Mouse (Mus musculus): ENCODE measurements around the gene Prmt3. TPM values are rescaled to one million over a fixed set of nuclear protein-coding genes. Genes with fewer than 3 reads are reported as not detected.

The Prmt3 gene
- total and polyA plus RNA-seq, 2 experiments from 2014 or later = 40.4 to 51.2 TPM

DNA sequence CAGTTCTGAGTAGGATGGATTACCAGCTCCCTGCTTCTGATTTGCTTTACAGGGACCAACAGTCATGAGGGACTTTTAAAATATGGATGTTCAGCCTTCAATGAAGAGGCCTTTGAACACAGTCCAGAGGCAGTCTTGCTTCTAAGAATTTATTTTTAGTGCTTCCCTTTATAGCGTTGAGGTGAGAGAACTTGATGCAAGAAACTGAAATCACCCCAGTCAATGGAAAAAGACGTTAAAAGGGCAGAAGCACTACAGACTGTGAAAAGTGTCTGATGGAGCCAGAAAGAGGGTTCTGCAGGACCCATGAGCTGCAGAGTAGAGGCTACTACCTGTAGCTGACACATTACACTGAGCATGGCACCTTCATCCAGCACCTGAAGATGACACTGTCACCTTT is 43.9 kb downstream of the Prmt3 start:
- no peaks in the 10 kb centered on the region for H3K4me1 ChIP-seq (ENCODE audit: insufficient read depth, low read length)
- ATAC-seq = no peak
- H3K4me3 ChIP-seq (ENCODE audit: low read length) = no peak overlapping the region
- no peaks in the 10 kb centered on the region for H3K9me3 ChIP-seq (ENCODE audit: low read length)
- H3K9ac ChIP-seq (replicated peaks; ENCODE audit: low read length) = no peak overlapping the region
- H3K27ac ChIP-seq = no peak overlapping the region
- no peak overlapping the region for H3K4me2 ChIP-seq (ENCODE audit: low read depth, low read length)
- WGBS = 73% methylated on average over 2 of the region's 2 CpGs
- no peaks in the 10 kb centered on the region for H3K27me3 ChIP-seq (ENCODE audit: insufficient read depth, low read length)
- no peak for DNase-seq (ENCODE audit: low spot score)
- TF ChIP-seq CTCF (IDR thresholded peaks at IDR 0.05; ENCODE audit: low read depth) = no peak
- peaks cover 8% of the 10 kb centered on the region; the same call in 1 of the 2 replicates for H3K36me3 ChIP-seq (ENCODE audit: insufficient read depth, low read length)

DNA sequence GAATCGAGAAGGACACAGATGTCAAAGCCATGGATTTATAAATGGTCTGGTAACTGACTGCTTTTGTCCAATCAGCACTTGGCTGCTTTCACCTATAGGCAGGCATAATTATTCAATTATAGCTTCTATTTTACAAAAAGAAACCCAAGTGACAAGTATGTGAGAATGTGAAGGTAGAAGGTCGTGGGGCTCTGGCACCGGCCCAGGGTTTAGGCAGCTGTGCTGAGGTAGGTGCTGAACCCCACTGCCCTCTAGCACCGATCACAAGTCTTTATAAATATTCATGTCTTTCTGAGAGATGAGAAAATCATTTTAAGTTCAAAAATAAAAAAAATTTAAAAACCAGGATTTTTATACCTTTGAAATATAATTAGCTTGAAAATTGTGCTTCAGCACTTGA is 45.4 kb downstream of the Prmt3 start:
- Histone ChIP-seq H3K9me3 (ENCODE audit: low read length) (no peaks in the 10 kb centered on the region), H3K36me3 (ENCODE audit: insufficient read depth, low read length) (peaks cover 9% of the 10 kb centered on the region; the same call in 1 of the 2 replicates), H3K4me1 (ENCODE audit: insufficient read depth, low read length) (no peaks in the 10 kb centered on the region), H3K27ac (no peak overlapping the region), H3K4me3 (ENCODE audit: low read length) (no peak overlapping the region), H3K4me2 (ENCODE audit: low read depth, low read length) (no peak overlapping the region), H3K9ac (replicated peaks; ENCODE audit: low read length) (no peak overlapping the region), H3K27me3 (ENCODE audit: insufficient read depth, low read length) (no peaks in the 10 kb centered on the region)
- WGBS = 59% methylated on average over 4 of the region's 4 CpGs
- DNase-seq (ENCODE audit: low spot score) = no peak
- TF ChIP-seq CTCF (IDR thresholded peaks at IDR 0.05; ENCODE audit: low read depth) = no peak
- ATAC-seq = no peak

DNA sequence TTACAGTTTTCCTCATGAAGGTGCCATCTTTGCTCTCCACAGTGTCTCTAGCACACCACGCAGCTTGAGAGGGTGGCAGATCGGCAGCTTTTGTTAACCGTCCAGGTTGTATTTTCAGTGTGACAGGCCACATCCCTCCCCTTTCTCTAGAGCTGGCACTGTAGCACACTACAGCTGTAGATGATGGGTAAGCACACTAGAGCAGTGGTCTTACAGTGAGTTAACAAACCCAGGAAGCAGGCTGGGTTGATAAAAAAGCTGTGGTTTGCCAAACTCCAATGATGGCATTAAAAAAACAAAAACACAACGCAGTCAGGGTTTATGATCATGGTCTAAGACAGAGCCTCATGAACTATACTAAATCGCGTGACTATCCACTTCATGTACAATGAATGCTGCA is 45.9 kb downstream of the Prmt3 start:
- TF ChIP-seq CTCF (IDR thresholded peaks at IDR 0.05; ENCODE audit: low read depth) = no peak
- DNase-seq (ENCODE audit: low spot score) (no peak), ATAC-seq (no peak)
- Histone ChIP-seq H3K4me3 (ENCODE audit: low read length) (no peak overlapping the region), H3K9me3 (ENCODE audit: low read length) (no peaks in the 10 kb centered on the region), H3K36me3 (ENCODE audit: insufficient read depth, low read length) (peaks cover 9% of the 10 kb centered on the region; the same call in 1 of the 2 replicates), H3K27ac (no peak overlapping the region), H3K4me2 (ENCODE audit: low read depth, low read length) (no peak overlapping the region), H3K9ac (replicated peaks; ENCODE audit: low read length) (no peak overlapping the region), H3K4me1 (ENCODE audit: insufficient read depth, low read length) (no peaks in the 10 kb centered on the region), H3K27me3 (ENCODE audit: insufficient read depth, low read length) (no peaks in the 10 kb centered on the region)
- WGBS = 86% methylated on average over 6 of the region's 6 CpGs

DNA sequence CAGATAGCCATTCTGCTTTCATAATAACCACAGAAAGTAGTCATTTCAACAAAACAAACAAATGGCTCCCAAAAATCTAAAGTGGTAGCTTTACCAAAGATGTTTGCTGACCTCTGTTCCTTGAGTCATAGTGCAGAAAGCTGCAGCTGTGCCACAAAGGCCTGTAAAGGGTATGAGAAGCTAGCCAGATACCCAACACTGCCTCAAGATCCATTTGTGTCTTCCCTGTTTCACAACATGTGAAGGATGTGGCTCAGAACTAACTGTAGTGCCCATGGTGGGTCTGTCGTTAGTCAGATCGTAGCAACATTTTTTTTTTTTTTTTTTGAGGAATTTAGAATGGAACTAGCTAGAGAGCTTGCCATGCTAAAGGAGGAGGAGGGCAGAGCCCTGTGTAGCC is 46.4 kb downstream of the Prmt3 start:
- H3K27ac ChIP-seq = no peak overlapping the region
- no peak for DNase-seq (ENCODE audit: low spot score)
- H3K4me3 ChIP-seq (ENCODE audit: low read length) = no peak overlapping the region
- no peaks in the 10 kb centered on the region for H3K4me1 ChIP-seq (ENCODE audit: insufficient read depth, low read length)
- no peaks in the 10 kb centered on the region for H3K27me3 ChIP-seq (ENCODE audit: insufficient read depth, low read length)
- no peak overlapping the region for H3K4me2 ChIP-seq (ENCODE audit: low read depth, low read length)
- H3K9ac ChIP-seq (replicated peaks; ENCODE audit: low read length) = no peak overlapping the region
- TF ChIP-seq CTCF (IDR thresholded peaks at IDR 0.05; ENCODE audit: low read depth) = no peak
- peaks cover 14% of the 10 kb centered on the region for H3K36me3 ChIP-seq (ENCODE audit: insufficient read depth, low read length)
- H3K9me3 ChIP-seq (ENCODE audit: low read length) = no peaks in the 10 kb centered on the region
- no peak for ATAC-seq
- 74% methylated on average over 2 of the region's 2 CpGs for WGBS

DNA sequence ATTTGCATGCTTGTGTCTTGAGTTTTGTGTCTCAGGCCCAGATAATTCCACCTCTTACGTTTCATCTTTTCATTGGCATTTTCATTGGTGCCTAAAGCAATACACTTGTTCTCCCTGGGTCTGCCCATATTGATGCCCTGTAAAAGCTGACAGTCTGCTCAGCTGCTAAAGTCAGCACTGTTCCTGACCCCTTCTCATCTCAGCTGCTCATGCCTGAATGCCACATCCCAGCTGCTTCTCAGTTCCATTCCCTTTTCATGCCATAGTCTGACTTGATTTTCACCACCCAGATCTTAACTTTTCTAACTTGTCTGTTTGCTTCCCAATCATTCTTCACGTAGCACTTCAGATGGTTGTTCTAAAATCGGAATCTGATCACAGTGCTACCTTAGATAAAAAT is 47.3 kb downstream of the Prmt3 start:
- Histone ChIP-seq H3K4me3 (ENCODE audit: low read length) (no peak overlapping the region), H3K9ac (replicated peaks; ENCODE audit: low read length) (no peak overlapping the region), H3K36me3 (ENCODE audit: insufficient read depth, low read length) (peaks cover 20% of the 10 kb centered on the region), H3K9me3 (ENCODE audit: low read length) (no peaks in the 10 kb centered on the region), H3K4me1 (ENCODE audit: insufficient read depth, low read length) (no peaks in the 10 kb centered on the region), H3K4me2 (ENCODE audit: low read depth, low read length) (no peak overlapping the region), H3K27ac (no peak overlapping the region), H3K27me3 (ENCODE audit: insufficient read depth, low read length) (no peaks in the 10 kb centered on the region)
- 88% methylated on average over 3 of the region's 3 CpGs for WGBS
- ATAC-seq = no peak
- no peak for TF ChIP-seq CTCF (IDR thresholded peaks at IDR 0.05; ENCODE audit: low read depth)
- no peak for DNase-seq (ENCODE audit: low spot score)

DNA sequence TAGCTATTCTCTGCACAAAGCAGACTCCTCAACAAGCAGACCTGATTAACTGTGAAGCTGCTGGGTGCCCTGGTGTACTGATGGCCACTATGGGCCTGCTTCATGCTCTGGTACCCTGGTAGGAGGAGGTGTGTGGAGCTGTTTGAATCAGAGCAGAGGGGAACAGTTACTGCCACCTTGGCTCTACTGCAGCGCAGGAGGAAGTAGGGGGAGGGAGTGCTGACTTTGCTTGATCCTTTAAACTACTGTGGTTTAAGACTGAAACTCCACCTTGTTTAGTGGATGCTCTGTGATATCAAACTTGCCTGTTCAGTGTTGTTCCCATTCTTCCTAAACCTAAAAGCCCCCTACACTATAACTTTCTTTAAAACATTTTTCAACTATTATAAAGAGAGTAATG is 49.8 kb downstream of the Prmt3 start:
- ATAC-seq (no peak), DNase-seq (ENCODE audit: low spot score) (no peak)
- WGBS = 92% methylated on average over 1 of the region's 1 CpGs
- no peak overlapping the region for H3K9ac ChIP-seq (replicated peaks; ENCODE audit: low read length)
- TF ChIP-seq CTCF (IDR thresholded peaks at IDR 0.05; ENCODE audit: low read depth) = no peak
- H3K4me1 ChIP-seq (ENCODE audit: insufficient read depth, low read length) = no peaks in the 10 kb centered on the region
- peaks cover 18% of the 10 kb centered on the region for H3K36me3 ChIP-seq (ENCODE audit: insufficient read depth, low read length)
- H3K9me3 ChIP-seq (ENCODE audit: low read length) = no peaks in the 10 kb centered on the region
- no peak overlapping the region for H3K4me3 ChIP-seq (ENCODE audit: low read length)
- H3K4me2 ChIP-seq (ENCODE audit: low read depth, low read length) = no peak overlapping the region
- H3K27me3 ChIP-seq (ENCODE audit: insufficient read depth, low read length) = no peaks in the 10 kb centered on the region
- no peak overlapping the region for H3K27ac ChIP-seq

DNA sequence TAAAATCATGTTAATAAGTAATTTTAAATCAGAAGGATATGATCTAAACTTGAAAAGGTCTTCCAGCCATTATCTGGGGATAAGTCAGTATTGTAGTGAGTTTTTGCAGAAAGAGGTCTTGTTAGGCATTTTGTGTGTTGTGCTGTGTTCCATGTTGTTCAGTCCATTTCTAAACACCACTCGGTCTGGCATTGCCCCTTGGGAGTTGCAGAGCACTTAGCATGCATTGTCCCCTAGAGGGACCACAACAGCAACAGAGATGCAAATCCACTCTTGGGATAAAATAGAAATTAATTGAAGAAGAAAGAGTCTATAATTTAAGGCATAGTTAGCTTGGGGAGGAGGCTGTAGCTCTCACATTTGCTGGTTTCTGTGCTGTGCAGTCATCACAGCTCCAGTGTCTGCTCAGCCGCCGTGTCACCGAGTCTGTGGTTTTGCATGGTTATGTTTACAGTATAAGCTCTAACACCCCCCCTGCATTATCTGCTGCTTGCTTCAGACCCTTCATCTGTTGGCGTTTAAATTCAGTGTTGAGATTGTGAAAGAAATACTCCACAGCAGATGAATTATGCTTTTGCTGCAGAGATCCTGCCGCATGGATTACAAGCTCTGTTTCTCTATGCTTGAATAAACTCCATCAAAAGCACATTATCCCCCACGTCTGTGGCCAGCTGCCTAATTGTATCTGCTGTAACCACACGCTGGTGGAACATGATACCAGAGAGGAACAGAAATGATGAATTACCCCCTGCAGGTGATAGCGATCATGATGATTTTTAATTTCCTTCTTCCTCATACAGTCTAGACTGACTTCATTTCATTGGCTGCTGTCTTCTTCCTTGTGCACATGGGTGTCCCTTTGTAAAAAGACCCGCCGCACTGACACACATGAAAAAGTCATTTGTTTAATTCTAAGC is 64.5 kb downstream of the Prmt3 start:
- ATAC-seq = peak; percentile 79
- no peaks in the 10 kb centered on the region for H3K27me3 ChIP-seq (ENCODE audit: insufficient read depth, low read length)
- H3K9ac ChIP-seq (replicated peaks; ENCODE audit: low read length) = peak overlapping the region; percentile 22; the same call in 1 of the 2 replicates
- WGBS = 15% methylated on average over 11 of the region's 11 CpGs
- H3K4me1 ChIP-seq (ENCODE audit: insufficient read depth, low read length) = 0 out of 2 replicates have a peak, but pooled peaks cover 5% of the 10 kb centered on the region
- no peak overlapping the region for H3K4me3 ChIP-seq (ENCODE audit: low read length)
- peak; percentile 33 for TF ChIP-seq CTCF (IDR thresholded peaks at IDR 0.05; ENCODE audit: low read depth)
- no peaks in the 10 kb centered on the region for H3K9me3 ChIP-seq (ENCODE audit: low read length)
- peak; percentile 81 for DNase-seq (ENCODE audit: low spot score)
- H3K36me3 ChIP-seq (ENCODE audit: insufficient read depth, low read length) = 0 out of 2 replicates have a peak, but pooled peaks cover 4% of the 10 kb centered on the region
- peak overlapping the region; percentile 46 for H3K4me2 ChIP-seq (ENCODE audit: low read depth, low read length)
- H3K27ac ChIP-seq = peak overlapping the region; percentile 59
